Mouse (Mus musculus) CH12.LX (cell line): ENCODE results near the gene Sar1a. TPM values are rescaled to one million over a fixed set of nuclear protein-coding genes. Genes with fewer than 3 reads are reported as not detected.

Source experiments
- DNase-seq: peaks from one replicate; pipeline ENCODE4 v3.0.0-alpha.2; 2013; ENCODE audit errors: extremely low read depth
- H3K27ac ChIP-seq: 2 replicates; pipeline ENCODE4 v1.5.1; 2012; ENCODE audit warnings: low read depth, mild to moderate bottlenecking, control low read depth, moderate library complexity; ENCODE audit not compliant: insufficient read depth
- H3K27me3 ChIP-seq: replicated peaks from 2 replicates; pipeline ENCODE3; 2012; ENCODE audit warnings: inconsistent platforms
- H3K36me3 ChIP-seq, 2 experiments: replicated peaks in 1 of 2; 2 replicates each; pipeline versions ENCODE3 to v1.6.1; 2012; ENCODE audit warnings: inconsistent platforms in 1 of 2, low read length in 1 of 2, mild to moderate bottlenecking in 1 of 2, mixed read lengths in 1 of 2, moderate library complexity in 1 of 2; ENCODE audit not compliant: control insufficient read depth in 1 of 2, insufficient read depth in 1 of 2
- H3K4me1 ChIP-seq, 2 experiments: 2 replicates each; pipeline ENCODE4 v1.6.1; 2012; ENCODE audit warnings: inconsistent platforms in 1 of 2, moderate library complexity in 1 of 2; ENCODE audit not compliant: insufficient read depth in 2 of 2, control insufficient read depth in 1 of 2
- H3K4me2 ChIP-seq: 2 replicates; pipeline ENCODE4 v1.6.1; 2012; ENCODE audit warnings: low read depth, mild to moderate bottlenecking, control low read depth; ENCODE audit not compliant: poor library complexity, insufficient read depth, severe bottlenecking
- H3K4me3 ChIP-seq, 3 experiments: fragments of 150-350 bp in 1 of 3; sonication (generic) in 1 of 3; replicated peaks in 1 of 3; 2 replicates each; pipeline versions ENCODE3 to v1.5.1; 2011 to 2012; ENCODE audit warnings: low read depth in 2 of 3, low read length in 2 of 3, mild to moderate bottlenecking in 2 of 3, moderate library complexity in 2 of 3, control low read depth in 1 of 3, improper control_type of control experiment in 1 of 3, inconsistent platforms in 1 of 3, mixed read lengths in 1 of 3; ENCODE audit not compliant: poor library complexity in 1 of 3
- H3K79me2 ChIP-seq: replicated peaks from 2 replicates; pipeline ENCODE4 v1.6.1; 2012; ENCODE audit warnings: mild to moderate bottlenecking, moderate library complexity; ENCODE audit not compliant: control insufficient read depth, poor library complexity, insufficient read depth, severe bottlenecking; ENCODE audit errors: extremely low read depth
- H3K9ac ChIP-seq: 2 replicates; pipeline ENCODE4 v1.6.1; 2012; ENCODE audit warnings: low read depth, mild to moderate bottlenecking, control low read depth, moderate library complexity; ENCODE audit not compliant: insufficient read depth
- H3K9me3 ChIP-seq: replicated peaks from 2 replicates; pipeline ENCODE3; 2012; ENCODE audit warnings: low read length, inconsistent platforms, mixed read lengths
- EP300 ChIP-seq: IDR thresholded peaks from 2 replicates; pipeline ENCODE4 v1.6.1; 2011; ENCODE audit warnings: low read length, improper control_type of control experiment
- ETS1 ChIP-seq: conservative IDR thresholded peaks from 2 replicates; pipeline ENCODE4 v1.6.1; 2012; ENCODE audit warnings: low read depth, mild to moderate bottlenecking, inconsistent platforms, low read length, improper control_type of control experiment, moderate library complexity
- HCFC1 ChIP-seq: IDR thresholded peaks from 2 replicates; pipeline ENCODE4 v1.6.1; 2012; ENCODE audit warnings: low read depth, mild to moderate bottlenecking, inconsistent platforms, low read length, improper control_type of control experiment
- IRF4 ChIP-seq: IDR thresholded peaks from 2 replicates; pipeline ENCODE4 v1.6.1; 2014; ENCODE audit warnings: low read depth, mild to moderate bottlenecking, inconsistent platforms, low read length, improper control_type of control experiment
- JUN ChIP-seq: IDR thresholded peaks from 2 replicates; pipeline ENCODE4 v1.6.1; 2011; ENCODE audit warnings: low read depth, mild to moderate bottlenecking, low read length, improper control_type of control experiment, moderate library complexity; ENCODE audit not compliant: insufficient read depth
- KAT2A ChIP-seq: IDR thresholded peaks from 2 replicates; pipeline ENCODE4 v1.6.1; 2012; ENCODE audit warnings: low read length, improper control_type of control experiment, inconsistent platforms; ENCODE audit not compliant: insufficient replicate concordance
- MAX ChIP-seq: IDR thresholded peaks from 2 replicates; pipeline ENCODE4 v1.6.1; 2011; ENCODE audit warnings: low read length, improper control_type of control experiment
- MAZ ChIP-seq: IDR thresholded peaks from 2 replicates; pipeline ENCODE4 v1.6.1; 2012; ENCODE audit warnings: low read depth, mild to moderate bottlenecking, inconsistent platforms, low read length, improper control_type of control experiment, moderate library complexity
- MEF2A ChIP-seq: IDR thresholded peaks from 2 replicates; pipeline ENCODE4 v1.6.1; 2014; ENCODE audit warnings: low read depth, mild to moderate bottlenecking, inconsistent platforms, low read length, improper control_type of control experiment, borderline replicate concordance
- MYC ChIP-seq: IDR thresholded peaks from 2 replicates; pipeline ENCODE4 v1.6.1; 2011; ENCODE audit warnings: low read depth, mild to moderate bottlenecking, improper control_type of control experiment, low read length
- NELFE ChIP-seq: IDR thresholded peaks from 2 replicates; pipeline ENCODE4 v1.6.1; 2011; ENCODE audit warnings: low read depth, low read length, improper control_type of control experiment
- NRF1 ChIP-seq: IDR thresholded peaks from 2 replicates; pipeline ENCODE4 v1.6.1; 2014; ENCODE audit warnings: low read depth, mild to moderate bottlenecking, inconsistent platforms, low read length, improper control_type of control experiment, moderate library complexity
- POLR2A ChIP-seq: IDR thresholded peaks from 2 replicates; pipeline ENCODE4 v1.6.1; 2011; ENCODE audit warnings: low read depth, mild to moderate bottlenecking, improper control_type of control experiment, low read length
- POLR2AphosphoS2 ChIP-seq: IDR thresholded peaks from 2 replicates; pipeline ENCODE4 v1.6.1; 2011; ENCODE audit warnings: low read depth, low read length, improper control_type of control experiment
- RAD21 ChIP-seq: IDR thresholded peaks from 2 replicates; pipeline ENCODE4 v1.6.1; 2011; ENCODE audit warnings: low read depth, mild to moderate bottlenecking, low read length, improper control_type of control experiment, moderate library complexity
- SIN3A ChIP-seq: IDR thresholded peaks from 2 replicates; pipeline ENCODE4 v1.6.1; 2012; ENCODE audit warnings: low read length, improper control_type of control experiment, inconsistent platforms
- SMC3 ChIP-seq: IDR thresholded peaks from 2 replicates; pipeline ENCODE4 v1.6.1; 2011; ENCODE audit warnings: low read depth, low read length, improper control_type of control experiment
- TBP ChIP-seq: conservative IDR thresholded peaks from 2 replicates; pipeline ENCODE4 v1.6.1; 2011; ENCODE audit warnings: low read depth, low read length, improper control_type of control experiment
- UBTF ChIP-seq: IDR thresholded peaks from 2 replicates; pipeline ENCODE4 v1.6.1; 2012; ENCODE audit warnings: low read depth, mild to moderate bottlenecking, inconsistent platforms, low read length, improper control_type of control experiment, moderate library complexity
- ZKSCAN1 ChIP-seq: IDR thresholded peaks from 2 replicates; pipeline ENCODE4 v1.6.1; 2012; ENCODE audit warnings: low read depth, inconsistent platforms, low read length, improper control_type of control experiment, borderline replicate concordance
- ZMIZ1 ChIP-seq: IDR thresholded peaks from 2 replicates; pipeline ENCODE4 v1.6.1; 2012; ENCODE audit warnings: low read depth, mild to moderate bottlenecking, inconsistent platforms, low read length, improper control_type of control experiment
- ZNF384 ChIP-seq: IDR thresholded peaks from 2 replicates; pipeline ENCODE4 v1.6.1; 2012; ENCODE audit warnings: low read depth, low read length, improper control_type of control experiment, inconsistent platforms
- dilution Hi-C: fragments of 300-500 bp; cut with MboI; formaldehyde crosslinking; loops from 2 replicates; pipeline ENCODE4 v1.14.3; 2020; ENCODE audit warnings: low sequenced_read_pairs; ENCODE audit not compliant: extremely low pct_unique_long_range_greater_than_20kb, extremely low pct_ligation_motif_present
- in situ Hi-C: fragments of 300-500 bp; cut with MboI; formaldehyde crosslinking; loops from 3 replicates; pipeline ENCODE4 v1.14.3; 2019; ENCODE audit warnings: low sequenced_read_pairs, low pct_ligation_motif_present, low pct_unique_long_range_greater_than_20kb, mixed read lengths
- polyA plus RNA-seq: library from polyadenylated mRNA; unstranded; fragments of >175 nt; gene quantifications from 2 replicates; pipeline ENCODE4 v1.2.1, GENCODE M21; 2012; ENCODE audit warnings: low read depth; ENCODE audit not compliant: insufficient read length
- total RNA-seq, 2 experiments: library from RNA; depleted of rRNA; stranded (reverse); fragments of 300-350 nt in 1 of 2; fragments of >200 nt in 1 of 2; gene quantifications; 2 replicates each; pipeline ENCODE4 v1.2.3; 2012 to 2014

Sar1a gene
- total and polyA plus RNA-seq, 3 experiments, result 97.1 to 184 (median 166) TPM

DNA sequence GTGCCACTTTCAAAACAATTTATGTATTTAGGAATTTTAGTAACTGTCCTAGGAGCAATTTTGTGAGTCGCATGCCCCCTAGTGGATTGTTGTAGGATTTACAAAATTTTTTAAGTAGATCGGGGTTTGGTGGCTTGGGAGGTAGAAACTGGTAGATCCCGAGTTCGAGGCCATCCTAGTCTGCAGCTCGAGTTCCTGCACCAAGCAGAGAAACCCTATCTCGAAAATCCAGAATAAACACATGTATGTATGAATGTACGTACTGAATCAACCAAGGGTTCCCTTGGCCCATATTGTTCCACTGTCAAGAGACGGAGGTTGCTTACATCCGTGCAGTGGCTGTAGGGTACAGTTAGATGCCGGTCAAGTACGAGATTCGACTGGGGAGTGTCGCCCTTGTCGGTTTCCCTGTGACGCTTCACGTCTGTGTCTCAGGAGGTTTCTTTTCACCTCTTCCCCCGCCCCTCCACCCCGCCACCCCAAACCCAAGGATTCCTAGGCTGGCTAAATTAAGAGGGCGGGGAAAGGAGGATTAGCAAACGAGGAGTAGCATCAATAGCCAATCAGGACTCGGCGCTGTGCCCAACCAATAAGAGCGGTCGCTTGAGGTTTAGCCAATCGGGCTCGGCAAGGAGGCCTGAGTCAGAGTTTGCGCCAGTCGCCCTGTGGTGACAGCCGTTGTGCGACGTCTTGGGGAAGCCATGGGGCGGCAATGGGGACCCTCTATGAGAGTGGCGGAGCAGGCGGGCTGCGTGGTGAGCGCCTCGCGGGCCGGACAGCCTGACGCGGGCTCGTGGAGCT lies 15.0 kb downstream of the Sar1a start, which contains the start of gene Tysnd1 (continued):
- TF ChIP-seq MEF2A (peak; percentile 6; the same call in 1 of the 2 replicates), NELFE (peak; percentile 75), POLR2AphosphoS2 (peak; percentile 37; the same call in 1 of the 2 replicates), IRF4 (no peak; the same call in 1 of the 2 replicates), MYC (peak; percentile 34; the same call in 1 of the 2 replicates), ZNF384 (no peak), POLR2A (peak; percentile 85), JUN (no peak), UBTF (no peak)
- TF ChIP-seq, all 38 proteins: peak for 18

DNA sequence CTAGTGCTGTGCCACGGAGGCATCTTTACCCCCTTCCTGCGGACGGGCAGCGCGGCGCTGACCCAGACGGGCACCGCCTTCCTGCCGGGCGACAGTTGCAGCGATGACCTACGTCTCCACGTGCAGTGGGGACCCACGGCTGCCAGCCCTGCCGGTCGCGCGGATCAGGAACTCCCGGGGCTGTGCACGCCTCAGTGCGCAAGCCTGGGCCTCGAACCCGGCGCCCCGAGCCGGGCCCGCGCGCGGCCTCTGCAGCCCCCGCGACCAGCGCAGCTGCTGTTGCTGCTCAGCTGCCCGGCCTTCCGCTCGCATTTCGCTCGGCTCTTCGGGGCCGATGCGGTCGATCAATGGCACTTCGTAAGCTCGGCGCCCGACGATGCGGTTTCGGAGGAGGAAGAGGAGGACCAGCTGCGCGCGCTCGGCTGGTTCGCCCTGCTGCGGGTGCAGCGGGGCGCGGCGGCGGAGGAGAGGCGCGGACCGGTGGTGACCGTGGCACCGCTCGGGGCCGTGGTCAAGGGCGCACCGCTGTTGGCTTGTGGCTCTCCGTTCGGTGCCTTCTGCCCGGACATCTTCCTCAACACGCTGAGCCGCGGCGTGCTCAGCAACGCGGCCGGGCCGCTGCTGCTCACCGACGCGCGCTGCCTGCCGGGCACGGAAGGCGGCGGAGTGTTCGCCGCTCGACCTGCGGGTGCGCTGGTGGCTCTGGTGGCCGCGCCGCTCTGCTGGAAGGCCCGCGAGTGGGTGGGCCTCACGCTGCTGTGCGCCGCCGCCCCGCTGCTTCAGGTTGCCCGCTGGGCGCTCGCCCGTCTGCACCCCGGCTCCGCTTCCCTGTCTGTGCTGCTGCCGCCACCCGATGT lies 15.8 kb downstream of the Sar1a start:
- Histone ChIP-seq H3K9me3 (no peaks in the 10 kb centered on the region), H3K4me3 (peak overlapping the region; percentile 74 to 96 (median 96)), H3K79me2 (no peaks in the 10 kb centered on the region), H3K4me2 (peak overlapping the region; percentile 80), H3K4me1 (peaks cover 5 to 16% of the 10 kb centered on the region in 2 experiments; a peak in 3 of 4 replicates), H3K36me3 (peaks cover 14 to 63% of the 10 kb centered on the region in 2 experiments), H3K27me3 (no peaks in the 10 kb centered on the region), H3K9ac (peak overlapping the region; percentile 65), H3K27ac (no peak overlapping the region)
- in situ Hi-C loops (no loop called here), dilution Hi-C loops (no loop called here)
- DNase-seq, result no peak
- TF ChIP-seq TBP (no peak), RAD21 (no peak), HCFC1 (no peak), SIN3A (no peak), MAX (no peak), NRF1 (no peak), EP300 (no peak), ZNF384 (no peak), SMC3 (no peak), ZMIZ1 (no peak), MYC (no peak), JUN (no peak), ZKSCAN1 (no peak), ETS1 (no peak), MAZ (no peak), POLR2AphosphoS2 (no peak; the same call in 1 of the 2 replicates), KAT2A (no peak)
- TF ChIP-seq, all 38 proteins: peak for 0
